Mouse (Mus musculus) brain, embryonic 14.5 days (tissue): ENCODE data around the gene Gm10715.
"Not testable (repeated sequence)": the region's sequence is repeated elsewhere in the genome, so short reads cannot be mapped to it uniquely, and the experiment has no call there.

Experiments used
- CTCF ChIP-seq: fragments of 200-500 bp; IDR thresholded peaks from 2 replicates; pipeline ENCODE4 v1.5.1; 2012; ENCODE audit warnings: inconsistent platforms, mild to moderate bottlenecking, moderate library complexity, borderline replicate concordance; ENCODE audit not compliant: insufficient read depth, insufficient read length; ENCODE audit errors: extremely low read depth
- POLR2A ChIP-seq: fragments of 200-500 bp; IDR thresholded peaks from 2 replicates; pipeline ENCODE4 v1.6.1; 2012; ENCODE audit warnings: mild to moderate bottlenecking, inconsistent platforms, borderline replicate concordance; ENCODE audit not compliant: poor library complexity, insufficient read depth, insufficient read length, severe bottlenecking; ENCODE audit errors: extremely low read depth

DNA sequence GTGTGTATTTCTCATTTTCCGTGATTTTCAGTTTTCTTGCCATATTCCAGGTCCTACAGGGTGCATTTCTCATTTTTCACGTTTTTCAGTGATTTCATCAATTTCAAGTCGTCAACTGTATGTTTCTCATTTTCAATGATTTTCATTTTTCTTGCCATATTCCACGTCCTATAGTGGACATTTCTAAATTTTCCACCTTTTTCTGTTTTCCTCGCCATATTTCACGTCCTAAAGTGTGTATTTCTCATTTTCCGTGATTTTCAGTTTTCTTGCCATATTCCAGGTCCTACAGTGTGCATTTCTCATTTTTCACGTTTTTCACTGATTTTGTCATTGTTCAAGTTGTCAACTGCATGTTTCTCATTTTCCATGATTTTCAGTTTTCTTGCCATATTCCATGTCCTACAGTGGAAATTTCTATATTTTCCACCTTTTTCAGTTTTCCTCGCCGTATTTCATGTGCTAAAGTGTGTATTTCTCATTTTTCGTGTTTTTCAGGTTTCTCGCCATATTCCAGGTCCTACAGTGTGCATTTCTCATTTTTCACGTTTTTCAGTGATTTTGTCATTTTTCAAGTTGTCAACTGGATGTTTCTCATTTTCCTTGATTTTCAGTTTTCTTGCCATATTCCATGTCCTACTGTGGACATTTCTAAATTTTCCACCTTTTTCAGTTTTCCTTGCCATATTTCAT, 14.2 kb upstream of the Gm10715 start:
- not testable (repeated sequence) for TF ChIP-seq CTCF, POLR2A
